Mouse (Mus musculus) lung, postnatal 0 days (tissue): ENCODE data around the gene Prr14.
"Not testable (repeated sequence)": the region's sequence is repeated elsewhere in the genome, so short reads cannot be mapped to it uniquely, and the experiment has no call there.

Source experiments
- CTCF ChIP-seq: IDR thresholded peaks from 2 replicates; pipeline ENCODE4 v1.5.1; 2016; ENCODE audit warnings: antibody characterized with exemption, mild to moderate bottlenecking
- EP300 ChIP-seq: IDR thresholded peaks from 2 replicates; pipeline ENCODE4 v1.6.1; 2016; ENCODE audit warnings: antibody characterized with exemption, mild to moderate bottlenecking, control low read depth

- not testable (repeated sequence) for TF ChIP-seq EP300, CTCF
Measured at GRCm38 (mm10) chr7:127509830-127510229, 50.4 kb downstream of the Prr14 start.
